Mouse (Mus musculus) thymus, adult 2 months (tissue): ENCODE results near the gene Il34. TPM values are rescaled to one million over a fixed set of nuclear protein-coding genes. Genes with fewer than 3 reads are reported as not detected.
A peak's percentile ranks its signal among the peaks of the same experiment; 100 is the strongest.

ENCODE experiments used
- DNase-seq: peaks from one replicate; pipeline ENCODE4 v3.0.0; 2021
- H3K27ac ChIP-seq: fragments of 200-500 bp; 2 replicates; pipeline ENCODE4 v1.5.1; 2012; ENCODE audit warnings: low read length, control low read depth; ENCODE audit not compliant: control insufficient read depth, insufficient read depth
- H3K27me3 ChIP-seq: fragments of 200-500 bp; 2 replicates; pipeline ENCODE4 v1.6.1; 2012; ENCODE audit warnings: mild to moderate bottlenecking, low read length, moderate library complexity, mixed read lengths; ENCODE audit not compliant: control insufficient read depth, insufficient read depth
- H3K36me3 ChIP-seq: fragments of 200-500 bp; 2 replicates; pipeline ENCODE4 v1.6.1; 2012; ENCODE audit warnings: mild to moderate bottlenecking, low read length, moderate library complexity; ENCODE audit not compliant: control insufficient read depth, insufficient read depth
- H3K4me1 ChIP-seq: fragments of 200-500 bp; replicated peaks from 2 replicates; pipeline ENCODE4 v1.6.1; 2012; ENCODE audit warnings: low read length; ENCODE audit not compliant: control insufficient read depth, insufficient read depth
- H3K4me3 ChIP-seq: fragments of 200-500 bp; 2 replicates; pipeline ENCODE4 v1.5.1; 2012; ENCODE audit warnings: mild to moderate bottlenecking, low read length, control low read depth, moderate library complexity; ENCODE audit not compliant: control insufficient read depth, insufficient read depth
- CTCF ChIP-seq: fragments of 200-500 bp; IDR thresholded peaks from 2 replicates; pipeline ENCODE4 v1.5.1; 2012; ENCODE audit warnings: mild to moderate bottlenecking, control low read depth, low read length, moderate library complexity, borderline replicate concordance; ENCODE audit not compliant: control insufficient read depth, poor library complexity, insufficient read depth; ENCODE audit errors: extremely low read depth
- POLR2A ChIP-seq: fragments of 200-500 bp; IDR thresholded peaks from 2 replicates; pipeline ENCODE4 v1.6.1; 2012; ENCODE audit warnings: mild to moderate bottlenecking, low read length, control low read depth, moderate library complexity; ENCODE audit not compliant: control insufficient read depth, poor library complexity, insufficient read depth; ENCODE audit errors: extremely low read depth
- WGBS: fragments of 180-500 bp; shearing (Covaris S2); methylation state at CpG from one replicate; pipeline ENCODE4 v1.1.7; 2018; 5-methylcytosine and 5-hydroxymethylcytosine counted together
- polyA plus RNA-seq: library from polyadenylated mRNA; depleted of rRNA; stranded (reverse); fragments of >200 nt; gene quantifications from 2 replicates; pipeline ENCODE4 v1.2.3, GENCODE M21; 2012

The Il34 gene
- polyA plus RNA-seq, 1 experiment: 29.3 TPM

DNA sequence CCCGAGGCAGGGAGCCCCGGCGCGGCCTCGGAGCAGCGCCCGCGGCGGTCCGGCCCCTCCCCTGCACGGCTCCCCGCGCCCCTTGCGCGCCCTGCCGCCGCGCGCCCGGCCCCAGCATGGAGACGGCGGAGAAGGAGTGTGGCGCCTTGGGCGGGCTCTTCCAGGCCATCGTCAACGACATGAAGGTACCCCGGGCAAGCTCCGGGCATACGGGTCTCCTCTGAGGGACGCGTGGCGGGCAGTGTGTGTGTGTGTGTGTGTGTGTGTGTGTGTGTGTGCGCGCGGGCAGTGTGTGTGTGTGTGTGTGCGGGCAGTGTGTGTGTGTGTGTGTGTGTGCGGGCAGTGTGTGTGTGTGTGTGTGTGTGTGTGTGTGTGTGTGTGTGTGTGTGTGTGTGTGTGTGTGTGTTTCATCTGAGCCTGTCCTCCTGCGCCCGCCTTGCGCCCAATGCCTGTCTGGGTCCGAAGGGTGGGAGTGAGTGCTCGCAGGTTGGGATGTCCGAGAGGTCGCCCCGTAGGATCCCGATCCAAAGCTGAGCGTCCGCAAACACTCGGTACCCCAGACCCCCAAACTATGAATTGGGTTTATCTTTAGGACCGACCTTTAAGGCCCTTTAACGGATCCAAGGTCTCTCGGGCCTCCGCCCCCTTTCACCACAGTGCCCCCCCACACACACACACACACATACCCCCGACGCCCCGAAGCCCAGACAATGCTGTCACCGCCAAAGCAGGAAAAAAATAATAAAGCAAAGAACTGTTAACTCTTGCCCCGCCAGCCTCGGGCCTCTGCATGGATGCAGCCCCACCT lies 83.9 kb downstream of the Il34 start:
- Histone ChIP-seq H3K36me3 (no peaks in the 10 kb centered on the region), H3K27me3 (no peaks in the 10 kb centered on the region; the same call in 1 of the 2 replicates), H3K4me3 (peak overlapping the region; percentile 34), H3K27ac (no peak overlapping the region), H3K4me1 (peaks cover 24% of the 10 kb centered on the region)
- TF ChIP-seq CTCF (no peak), POLR2A (no peak)
- WGBS: 4% methylated on average over 57 of the region's 59 CpGs
- peak; percentile 23 for DNase-seq

GRCm38 (mm10) chr8:110720685-110721598 lies 84.8 kb downstream of the Il34 start, which contains the start of gene Mtss1l:
Gene Mtss1l, plus strand, starts transcription at chr8:110721476.
- Histone ChIP-seq H3K4me3 (peak within 1 kb of the TSS; percentile 39), H3K27ac (no peak within 1 kb of the TSS), H3K36me3 (no peaks in the 10 kb centered on the region), H3K27me3 (no peaks in the 10 kb centered on the region; the same call in 1 of the 2 replicates), H3K4me1 (peaks cover 24% of the 10 kb centered on the region)
- TF ChIP-seq POLR2A: no peak
- no peak for TF ChIP-seq CTCF
- 12% methylated on average over 72 of the region's 75 CpGs for WGBS
- peak; percentile 13 for DNase-seq

DNA sequence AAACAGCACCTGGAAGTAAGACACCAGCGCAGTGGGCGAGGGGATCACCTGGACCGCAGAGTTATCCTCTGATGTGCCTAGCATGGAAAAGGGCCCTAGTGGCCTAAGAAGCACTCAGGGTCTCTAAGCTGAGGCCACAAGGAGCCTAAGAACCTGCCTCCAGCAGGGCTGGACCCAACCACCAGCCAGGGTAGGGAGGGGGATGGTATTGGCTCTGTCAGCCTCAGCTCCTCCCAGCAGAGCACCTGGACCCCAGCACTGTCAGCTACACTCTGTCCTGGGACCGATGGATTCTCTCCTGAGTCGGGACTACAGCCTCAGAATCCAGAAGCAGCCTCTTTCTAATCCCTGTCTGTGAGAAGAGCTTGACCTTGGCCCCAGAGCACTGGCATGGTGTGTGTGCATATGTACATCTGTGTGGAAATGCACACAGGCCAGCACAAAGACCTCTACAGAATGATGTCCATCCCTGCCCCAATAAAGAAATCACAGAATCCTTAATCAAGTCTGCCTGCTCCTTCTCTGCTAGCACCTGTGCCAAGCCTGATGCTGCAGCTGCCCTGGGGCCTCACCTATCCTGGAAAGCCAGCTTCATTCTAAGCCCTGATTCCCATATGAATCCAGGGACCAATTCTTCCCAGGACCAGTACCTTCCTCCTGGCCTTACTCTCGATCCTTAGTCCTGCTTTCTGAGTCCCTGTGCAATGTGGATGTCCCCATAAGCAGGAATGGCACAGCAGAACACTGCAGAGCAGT lies 85.6 kb downstream of the Il34 start:
- no peaks in the 10 kb centered on the region; the same call in 1 of the 2 replicates for H3K27me3 ChIP-seq
- H3K27ac ChIP-seq: no peak overlapping the region
- H3K4me3 ChIP-seq: no peak overlapping the region
- TF ChIP-seq POLR2A (no peak), CTCF (no peak)
- 91% methylated on average over 6 of the region's 6 CpGs for WGBS
- H3K4me1 ChIP-seq: peaks cover 24% of the 10 kb centered on the region
- H3K36me3 ChIP-seq: no peaks in the 10 kb centered on the region
- DNase-seq: no peak

- Histone ChIP-seq H3K27ac (no peak overlapping the region), H3K27me3 (no peaks in the 10 kb centered on the region; the same call in 1 of the 2 replicates), H3K4me1 (peaks cover 24% of the 10 kb centered on the region), H3K4me3 (no peak overlapping the region), H3K36me3 (no peaks in the 10 kb centered on the region)
- WGBS: 49% methylated on average over 12 of the region's 12 CpGs
- TF ChIP-seq CTCF (no peak), POLR2A (no peak)
- no peak for DNase-seq
These were observed 86.6 kb downstream of the Il34 start for GRCm38 (mm10) chr8:110718969-110719670.

DNA sequence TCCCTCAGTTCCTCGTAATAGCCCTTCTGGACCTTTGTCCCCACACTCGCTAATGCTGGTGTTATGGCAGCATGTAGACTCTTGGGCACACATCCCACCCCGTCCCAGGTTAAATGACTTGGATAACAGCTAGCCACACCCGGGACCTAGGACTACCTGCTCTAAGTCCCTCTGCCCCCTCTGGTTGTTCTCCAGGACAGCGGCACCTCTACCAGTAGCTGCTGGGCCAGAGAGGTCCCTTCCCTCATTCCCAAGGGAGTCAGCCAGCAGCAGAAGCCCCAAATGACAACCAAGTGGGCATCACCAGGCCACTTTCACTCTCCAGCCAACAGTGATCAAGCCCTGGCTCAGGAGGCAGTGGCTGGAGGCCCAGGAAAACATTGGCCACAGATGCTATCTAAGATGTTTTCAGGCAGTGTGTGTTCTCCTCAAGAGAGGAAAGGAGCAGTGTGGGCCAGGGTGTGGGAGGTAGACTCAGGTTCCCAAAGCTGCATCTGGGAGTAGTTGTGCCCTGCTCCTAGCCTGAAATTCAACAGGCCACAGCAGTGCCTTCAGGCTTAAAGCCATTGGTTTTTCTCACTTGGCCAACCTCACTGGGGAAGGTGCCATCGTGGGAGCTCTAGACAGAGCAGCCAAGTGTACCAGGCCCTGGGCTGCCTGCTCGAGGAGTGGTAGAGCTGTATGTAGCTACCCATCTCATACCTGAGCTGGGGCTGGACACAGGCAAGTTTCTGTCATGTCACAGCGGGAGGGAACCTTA lies 87.3 kb downstream of the Il34 start:
- 95% methylated on average over 8 of the region's 8 CpGs for WGBS
- H3K4me1 ChIP-seq: peaks cover 24% of the 10 kb centered on the region
- no peaks in the 10 kb centered on the region for H3K36me3 ChIP-seq
- no peak for DNase-seq
- no peak overlapping the region for H3K4me3 ChIP-seq
- no peaks in the 10 kb centered on the region; the same call in 1 of the 2 replicates for H3K27me3 ChIP-seq
- TF ChIP-seq CTCF (no peak), POLR2A (no peak)
- no peak overlapping the region for H3K27ac ChIP-seq
